21 mouse cellular contexts compared by ENCODE assay signal in genomic region chr5:125011628-125012027, GRCm38 (mm10). TPM values are rescaled to one million over a fixed set of nuclear protein-coding genes. Genes with fewer than 3 reads are reported as not detected.
A peak's percentile ranks its signal among the peaks of the same experiment; 100 is the strongest.
DNase-seq lines count a peak whose midpoint lies in the region; ATAC-seq and TF ChIP-seq lines count a peak whose summit lies in the region.
"Had no signal": no experiment of that assay in that cellular context is flagged by ENCODE, and none has a peak within 500 bp of the region (broad histone marks: within the 10 kb centered on the region; RNA-seq: fewer than 3 reads in every experiment).

No protein-coding gene starts in this region.

- no peaks in the 10 kb centered on the region for H3K27me3 ChIP-seq in heart, adult 2 months (ENCODE audit: control insufficient read depth, insufficient read depth, low read length)
- no peaks in the 10 kb centered on the region; the same call in 1 of the 2 replicates for H3K27me3 ChIP-seq in heart, embryonic 10.5 days (ENCODE audit: insufficient read depth, poor library complexity, severe bottlenecking)
- H3K27me3 ChIP-seq in midbrain, embryonic 12.5 days, result no peaks in the 10 kb centered on the region
- no peaks in the 10 kb centered on the region for H3K27me3 ChIP-seq in midbrain, embryonic 15.5 days (replicated peaks)
- H3K27me3 ChIP-seq in kidney, embryonic 15.5 days, result no peaks in the 10 kb centered on the region; the same call in 1 of the 2 replicates
- H3K27me3 ChIP-seq: embryonic facial prominence, embryonic 12.5 days; forebrain, embryonic 12.5 days; heart, embryonic 12.5 days; hindbrain, embryonic 12.5 days had no signal

- no peak overlapping the region for H3K9ac ChIP-seq in heart, adult 2 months (ENCODE audit: low read depth, low read length)
- H3K9ac ChIP-seq in midbrain, embryonic 12.5 days (replicated peaks), result no peak overlapping the region
- H3K9ac ChIP-seq in midbrain, embryonic 15.5 days, result no peak overlapping the region
- peak overlapping the region; percentile 30; the same call in 1 of the 2 replicates for H3K9ac ChIP-seq in ES-E14 (ENCODE audit: insufficient read depth, low read depth, low read length, poor library complexity, severe bottlenecking)
- no peak overlapping the region for H3K9ac ChIP-seq in kidney, embryonic 15.5 days
- H3K9ac ChIP-seq: embryonic facial prominence, embryonic 12.5 days; forebrain, embryonic 12.5 days; heart, embryonic 12.5 days; hindbrain, embryonic 12.5 days had no signal

- no peaks in the 10 kb centered on the region for H3K79me2 ChIP-seq in heart, adult 2 months (replicated peaks; ENCODE audit: control insufficient read depth, insufficient read depth, low read length)

- no peak for TF ChIP-seq CTCF in heart, adult 2 months (IDR thresholded peaks at IDR 0.05)

- no peak for DNase-seq in heart, adult 2 months
- no peak for DNase-seq in heart, embryonic 10.5 days (ENCODE audit: low spot score)
- no peak for DNase-seq in ES-E14 (ENCODE audit: low read depth, low spot score)
- DNase-seq: adrenal gland, postnatal 25 days; cerebellum, adult 11-12 months; cerebellum, adult 9-10 months; gastrocnemius, postnatal 10 days; heart, adult 18-20 months; heart, postnatal 4 days had no signal

- in situ Hi-C loops in ES-E14 (cut with MboI; ENCODE audit: low sequenced_read_pairs in 2 of 2, unreplicated experiment in 2 of 2), result loop anchor here in 1 of 2 experiments (5.0 kb wide), 1 partner anchor 99 kb away; no protein-coding TSS in a partner anchor

- H3K4me1 ChIP-seq in heart, adult 2 months (ENCODE audit: control insufficient read depth, insufficient read depth, low read length), result peaks cover 1% of the 10 kb centered on the region; the same call in 1 of the 2 replicates
- peaks cover 20% of the 10 kb centered on the region for H3K4me1 ChIP-seq in heart, embryonic 10.5 days
- peaks cover 4% of the 10 kb centered on the region; the same call in 1 of the 2 replicates for H3K4me1 ChIP-seq in midbrain, embryonic 12.5 days
- H3K4me1 ChIP-seq in midbrain, embryonic 15.5 days, result peaks cover 3% of the 10 kb centered on the region; the same call in 1 of the 2 replicates
- peaks cover 0 to 5% of the 10 kb centered on the region in 2 experiments; a peak in 1 of 4 replicates for H3K4me1 ChIP-seq in ES-E14 (ENCODE audit: control insufficient read depth in 2 of 2, insufficient read depth in 2 of 2, low read length in 2 of 2, poor library complexity in 1 of 2)
- H3K4me1 ChIP-seq in kidney, embryonic 15.5 days, result peaks cover 16% of the 10 kb centered on the region

- no peaks in the 10 kb centered on the region for H3K36me3 ChIP-seq in heart, adult 2 months (ENCODE audit: control insufficient read depth, insufficient read depth, low read length)
- peaks cover 58% of the 10 kb centered on the region for H3K36me3 ChIP-seq in heart, embryonic 10.5 days
- peaks cover 25% of the 10 kb centered on the region for H3K36me3 ChIP-seq in midbrain, embryonic 12.5 days
- H3K36me3 ChIP-seq in midbrain, embryonic 15.5 days (replicated peaks), result 0 out of 2 replicates have a peak, but pooled peaks cover 3% of the 10 kb centered on the region
- peaks cover 6% of the 10 kb centered on the region; the same call in 1 of the 2 replicates for H3K36me3 ChIP-seq in ES-E14 (ENCODE audit: control insufficient read depth, insufficient read depth, low read length, poor library complexity, severe bottlenecking)
- H3K36me3 ChIP-seq in kidney, embryonic 15.5 days, result peaks cover 55% of the 10 kb centered on the region

- TF ChIP-seq POLR2A in heart, adult 2 months (IDR thresholded peaks at IDR 0.05; ENCODE audit: insufficient read depth, low read depth, low read length), result no peak

- H3K4me3 ChIP-seq in heart, adult 2 months, result no peak overlapping the region
- H3K4me3 ChIP-seq in heart, embryonic 10.5 days, result no peak overlapping the region
- no peak overlapping the region for H3K4me3 ChIP-seq in midbrain, embryonic 12.5 days
- H3K4me3 ChIP-seq in midbrain, embryonic 15.5 days, result no peak overlapping the region
- peak overlapping the region; percentile 46 to 65; a peak in 3 of 4 replicates for H3K4me3 ChIP-seq in ES-E14 (ENCODE audit: insufficient read depth in 1 of 2, low read depth in 1 of 2, low read length in 2 of 2, poor library complexity in 1 of 2, severe bottlenecking in 1 of 2)
- H3K4me3 ChIP-seq in kidney, embryonic 15.5 days (replicated peaks), result no peak overlapping the region
- H3K4me3 ChIP-seq: embryonic facial prominence, embryonic 12.5 days; forebrain, embryonic 12.5 days; heart, embryonic 12.5 days; hindbrain, embryonic 12.5 days had no signal

- TF ChIP-seq EP300 in heart, adult 2 months (IDR thresholded peaks at IDR 0.05; ENCODE audit: insufficient read depth, low read depth, low read length), result 0 out of 2 replicates have a peak, but pooled peaks have one; percentile 27

- H3K4me2 ChIP-seq in midbrain, embryonic 12.5 days (replicated peaks), result no peak overlapping the region
- no peak overlapping the region for H3K4me2 ChIP-seq in midbrain, embryonic 15.5 days
- no peak overlapping the region for H3K4me2 ChIP-seq in kidney, embryonic 15.5 days
- H3K4me2 ChIP-seq: embryonic facial prominence, embryonic 12.5 days; forebrain, embryonic 12.5 days; heart, embryonic 12.5 days; hindbrain, embryonic 12.5 days had no signal

- ATAC-seq in midbrain, embryonic 12.5 days (ENCODE audit: low FRiP score, low read depth), result no peak
- ATAC-seq in midbrain, embryonic 15.5 days (replicated peaks), result no peak
- no peak for ATAC-seq in erythroblast, adult 5-6 weeks (replicated peaks; ENCODE audit: low FRiP score, poor library complexity, severe bottlenecking)
- no peak for ATAC-seq in kidney, embryonic 15.5 days (replicated peaks; ENCODE audit: low FRiP score)
- ATAC-seq: forebrain, embryonic 16.5 days; hindbrain, embryonic 16.5 days; inflammation-experienced regulatory T-cells, adult 6 months; intestine, postnatal 0 days had no signal

- H3K9me3 ChIP-seq in heart, embryonic 10.5 days, result no peaks in the 10 kb centered on the region
- H3K9me3 ChIP-seq in midbrain, embryonic 12.5 days, result no peaks in the 10 kb centered on the region
- H3K9me3 ChIP-seq in midbrain, embryonic 15.5 days, result no peaks in the 10 kb centered on the region
- no peaks in the 10 kb centered on the region for H3K9me3 ChIP-seq in ES-E14 (ENCODE audit: control insufficient read depth, insufficient read depth, low read depth, low read length)
- H3K9me3 ChIP-seq in kidney, embryonic 15.5 days (replicated peaks), result no peaks in the 10 kb centered on the region
- H3K9me3 ChIP-seq: embryonic facial prominence, embryonic 12.5 days; forebrain, embryonic 12.5 days; heart, embryonic 12.5 days; hindbrain, embryonic 12.5 days had no signal

- no peak overlapping the region for H3K27ac ChIP-seq in heart, adult 2 months
- H3K27ac ChIP-seq in heart, embryonic 10.5 days, result no peak overlapping the region
- 0 out of 2 replicates have a peak overlapping the region, but pooled peaks have one; percentile 0 for H3K27ac ChIP-seq in midbrain, embryonic 12.5 days (replicated peaks)
- H3K27ac ChIP-seq in midbrain, embryonic 15.5 days, result no peak overlapping the region
- no peak overlapping the region for H3K27ac ChIP-seq in ES-E14 (ENCODE audit: insufficient read depth, low read depth, low read length, poor library complexity, severe bottlenecking)
- no peak overlapping the region for H3K27ac ChIP-seq in kidney, embryonic 15.5 days
- H3K27ac ChIP-seq: embryonic facial prominence, embryonic 12.5 days; forebrain, embryonic 12.5 days; hindbrain, embryonic 12.5 days had no signal

- intact Hi-C loops in heart, adult 2 months (cut with DNase I), result no loop called here

- 60% methylated on average over 8 of the region's 8 CpGs for WGBS in heart, adult 2 months
- WGBS in heart, embryonic 10.5 days, result 90% methylated on average over 8 of the region's 8 CpGs
- 92% methylated on average over 8 of the region's 8 CpGs for WGBS in midbrain, embryonic 12.5 days
- WGBS in midbrain, embryonic 15.5 days, result 93% methylated on average over 8 of the region's 8 CpGs
- WGBS in kidney, embryonic 15.5 days, result 90% methylated on average over 8 of the region's 8 CpGs

TF ChIP-seq in ES-E14, 5 proteins besides CTCF, POLR2A, EP300 and RAD21:
- TF ChIP-seq ZC3H11A (IDR thresholded peaks at IDR 0.05; ENCODE audit: borderline replicate concordance, low read depth, low read length), result no peak
- no peak for TF ChIP-seq CHD2 (IDR thresholded peaks at IDR 0.05; ENCODE audit: low read depth, low read length)
- no peak for TF ChIP-seq HCFC1 (IDR thresholded peaks at IDR 0.05; ENCODE audit: borderline replicate concordance, insufficient read depth, low read length)
- TF ChIP-seq ZNF384 (IDR thresholded peaks at IDR 0.05; ENCODE audit: low read depth, low read length), result no peak
- TF ChIP-seq MAFK (IDR thresholded peaks at IDR 0.05; ENCODE audit: insufficient read depth, low read depth, low read length), result no peak

RNA-seq across cellular contexts. Expression of gene Rflna, which starts 8.6 kb away (rescaled TPM):
- total RNA-seq in heart, adult 2 months (2021), result under 1 TPM; 0.13 to 0.39 TPM
- 0.78 and 0.85 TPM in 2 replicates for polyA plus RNA-seq in heart, adult 2 months (2012; rRNA removed)
- polyA plus RNA-seq in heart, embryonic 10.5 days (2016; fragmentation: Nextera tagmentation; extraction: Ambion mirVana), result 1.1 and 2.6 TPM in 2 replicates
- 5.2 and 12.1 TPM in 2 replicates for polyA plus RNA-seq in midbrain, embryonic 12.5 days (2016; fragmentation: Nextera tagmentation; extraction: Ambion mirVana)
- polyA plus RNA-seq in midbrain, embryonic 15.5 days (2015; fragmentation: Nextera tagmentation; extraction: Ambion mirVana), result 6.7 and 7.9 TPM in 2 replicates
- total RNA-seq in ES-E14 (2012; rRNA removed), result 0.53 and 1.5 TPM in 2 replicates
- not detected in 2 replicates for total RNA-seq in erythroblast, adult 5-6 weeks (2015; ENCODE audit: low replicate concordance)
- not detected in 2 replicates for total RNA-seq in erythroblast, adult 5-6 weeks (2017; ENCODE audit: low replicate concordance)
- polyA plus RNA-seq in kidney, embryonic 15.5 days (2015; fragmentation: Nextera tagmentation; extraction: Ambion mirVana), result 4.6 and 5.0 TPM in 2 replicates

Comparison
In these comparisons a context has a peak if more than half of its experiments do, and no peak if none do; other contexts are left out.
1. H3K4me3 ChIP-seq: peak in ES-E14 (2 of 2); none in heart, adult 2 months (single experiment), heart, embryonic 10.5 days (single experiment), midbrain, embryonic 12.5 days (single experiment), midbrain, embryonic 15.5 days (single experiment) and kidney, embryonic 15.5 days (single experiment).